Mouse (Mus musculus) midbrain, embryonic 10.5 days (tissue): ENCODE results near the gene Nr1d1. TPM values are rescaled to one million over a fixed set of nuclear protein-coding genes. Genes with fewer than 3 reads are reported as not detected.

Experiments used
- DNase-seq: peaks from one replicate; pipeline ENCODE4 v3.0.0-alpha.2; 2017; ENCODE audit warnings: low spot score
- H3K27ac ChIP-seq: fragments of 300-500 bp; sonication (generic); replicated peaks from 2 replicates; pipeline ENCODE4 v1.5.1; 2016; ENCODE audit warnings: mild to moderate bottlenecking
- H3K27me3 ChIP-seq: fragments of 300-500 bp; sonication (generic); 2 replicates; pipeline ENCODE4 v1.6.1; 2016; ENCODE audit warnings: low read depth, mild to moderate bottlenecking; ENCODE audit not compliant: poor library complexity, severe bottlenecking
- H3K36me3 ChIP-seq: fragments of 300-500 bp; sonication (generic); 2 replicates; pipeline ENCODE4 v1.6.1; 2016; ENCODE audit warnings: mild to moderate bottlenecking, moderate library complexity
- H3K4me1 ChIP-seq: fragments of 300-500 bp; sonication (generic); 2 replicates; pipeline ENCODE4 v1.6.1; 2016
- H3K4me3 ChIP-seq: fragments of 300-500 bp; sonication (generic); 2 replicates; pipeline ENCODE4 v1.5.1; 2016; ENCODE audit warnings: mild to moderate bottlenecking, moderate library complexity
- H3K9me3 ChIP-seq: fragments of 300-500 bp; sonication (generic); replicated peaks from 2 replicates; pipeline ENCODE4 v1.6.1; 2016; ENCODE audit warnings: mild to moderate bottlenecking
- WGBS: fragments of 180-500 bp; shearing (Covaris S2); methylation state at CpG from one replicate; pipeline ENCODE4 v1.1.7; 2016; 5-methylcytosine and 5-hydroxymethylcytosine counted together
- polyA plus RNA-seq: library from polyadenylated mRNA; unstranded; fragments of >200 nt; fragmentation: Nextera tagmentation; extraction: Ambion mirVana; gene quantifications from 2 replicates; pipeline ENCODE4 v1.2.1, GENCODE M21; 2016

The Nr1d1 gene
- polyA plus RNA-seq, 1 experiment from 2014 or later = 1.4 TPM

DNA sequence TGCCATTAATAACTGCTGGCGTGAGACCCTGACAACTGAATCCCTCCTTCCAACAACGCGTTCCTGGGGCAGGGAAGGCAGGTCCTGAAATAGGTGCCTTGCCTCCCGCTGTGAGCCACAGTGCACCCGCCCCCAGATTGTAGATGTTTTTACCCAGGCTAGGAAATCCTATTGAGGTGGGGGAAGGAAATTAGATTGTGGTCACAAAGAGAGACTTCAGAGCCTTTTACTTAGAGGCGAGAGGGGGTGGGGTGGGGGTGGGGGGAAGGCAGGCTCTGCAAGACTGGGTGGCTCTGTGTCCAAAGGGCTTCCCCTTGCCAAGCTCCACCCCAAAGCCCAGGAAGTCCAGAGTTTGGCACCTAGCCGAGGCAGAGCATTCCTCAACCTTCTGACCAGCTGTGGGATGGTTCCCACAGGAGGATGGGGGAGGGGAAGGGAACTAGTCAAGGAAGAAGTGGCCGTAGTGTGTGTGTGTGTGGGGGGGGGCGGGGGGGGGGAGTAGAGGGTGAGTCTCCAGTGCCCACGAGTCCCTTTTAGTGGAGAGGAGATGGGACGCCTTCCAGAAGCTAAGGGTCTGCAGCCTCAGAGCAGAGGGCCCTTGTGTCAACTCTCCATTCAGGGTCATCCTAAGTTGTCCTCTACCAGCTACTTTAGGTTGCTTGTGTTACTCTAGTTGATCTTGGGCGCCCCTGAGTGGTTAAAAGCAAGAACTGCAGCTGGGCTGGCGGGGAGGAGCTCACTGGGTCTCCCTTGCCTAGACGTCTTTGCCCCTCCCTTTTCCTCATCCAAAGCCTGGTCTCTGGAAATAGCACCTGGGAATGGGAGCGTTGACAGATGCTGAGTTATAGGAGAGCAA lies 11.5 kb upstream of the Nr1d1 start:
- DNase-seq = peak; percentile 91
- H3K9me3 ChIP-seq = no peaks in the 10 kb centered on the region
- H3K27ac ChIP-seq = peak overlapping the region; percentile 77
- peaks cover 19% of the 10 kb centered on the region for H3K27me3 ChIP-seq
- H3K4me3 ChIP-seq = peak overlapping the region; percentile 34
- H3K4me1 ChIP-seq = peaks cover 81% of the 10 kb centered on the region
- WGBS = 4% methylated on average over 14 of the region's 15 CpGs
- no peaks in the 10 kb centered on the region for H3K36me3 ChIP-seq

DNA sequence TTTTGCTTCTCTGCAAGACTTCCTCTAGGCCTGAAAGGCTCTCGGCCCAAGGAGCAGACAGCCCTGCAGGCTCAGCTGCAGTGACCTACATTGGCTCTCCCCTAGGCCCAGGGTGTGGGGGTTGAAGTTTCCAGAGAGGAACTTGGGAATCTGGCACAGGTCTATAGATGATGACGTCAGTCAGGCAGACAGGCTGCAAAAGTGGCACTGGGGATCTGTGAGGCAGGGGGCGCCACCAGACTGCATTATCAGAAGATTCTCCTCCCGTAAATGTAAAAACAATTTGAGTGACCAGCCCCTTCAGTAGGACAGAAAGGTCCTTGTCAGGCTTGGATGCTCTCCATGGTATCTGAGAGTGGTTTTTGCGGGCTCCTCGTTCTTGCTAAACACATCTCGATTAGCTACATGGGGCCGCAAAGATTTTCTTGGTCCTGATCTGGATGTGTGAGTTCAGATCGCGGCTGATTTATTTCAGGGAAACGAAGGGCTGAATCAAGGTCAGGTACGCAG lies 10.7 kb upstream of the Nr1d1 start:
- peaks cover 19% of the 10 kb centered on the region for H3K27me3 ChIP-seq
- H3K9me3 ChIP-seq = no peaks in the 10 kb centered on the region
- DNase-seq = peak; percentile 65
- peak overlapping the region; percentile 77 for H3K27ac ChIP-seq
- H3K36me3 ChIP-seq = no peaks in the 10 kb centered on the region
- 12% methylated on average over 12 of the region's 12 CpGs for WGBS
- H3K4me3 ChIP-seq = peak overlapping the region; percentile 34; the same call in 1 of the 2 replicates
- peaks cover 86% of the 10 kb centered on the region for H3K4me1 ChIP-seq

DNA sequence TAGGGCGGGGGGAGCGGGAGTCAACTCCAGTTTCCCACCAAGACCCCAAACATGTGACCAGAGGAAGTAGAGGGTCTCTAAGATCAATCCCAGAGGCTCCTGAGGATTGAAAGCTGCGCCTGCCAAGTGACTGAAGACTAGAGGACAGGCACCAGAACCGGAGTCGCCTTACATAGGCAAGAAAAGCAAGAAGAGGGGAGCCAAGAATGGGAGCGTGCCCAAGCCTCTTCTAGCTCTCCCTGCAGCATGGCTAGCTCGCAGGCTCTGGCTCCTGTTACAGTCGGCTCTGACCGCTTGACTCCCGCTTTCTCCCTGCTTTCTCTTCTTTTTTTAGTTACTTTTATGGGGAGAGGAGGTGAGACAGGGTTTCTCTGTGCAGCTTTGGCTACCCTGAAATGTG lies 10.1 kb upstream of the Nr1d1 start:
- Histone ChIP-seq H3K4me1 (peaks cover 88% of the 10 kb centered on the region), H3K4me3 (no peak overlapping the region), H3K27me3 (peaks cover 19% of the 10 kb centered on the region), H3K9me3 (no peaks in the 10 kb centered on the region), H3K27ac (peak overlapping the region; percentile 77), H3K36me3 (no peaks in the 10 kb centered on the region)
- 71% methylated on average over 10 of the region's 10 CpGs for WGBS
- no peak for DNase-seq

DNA sequence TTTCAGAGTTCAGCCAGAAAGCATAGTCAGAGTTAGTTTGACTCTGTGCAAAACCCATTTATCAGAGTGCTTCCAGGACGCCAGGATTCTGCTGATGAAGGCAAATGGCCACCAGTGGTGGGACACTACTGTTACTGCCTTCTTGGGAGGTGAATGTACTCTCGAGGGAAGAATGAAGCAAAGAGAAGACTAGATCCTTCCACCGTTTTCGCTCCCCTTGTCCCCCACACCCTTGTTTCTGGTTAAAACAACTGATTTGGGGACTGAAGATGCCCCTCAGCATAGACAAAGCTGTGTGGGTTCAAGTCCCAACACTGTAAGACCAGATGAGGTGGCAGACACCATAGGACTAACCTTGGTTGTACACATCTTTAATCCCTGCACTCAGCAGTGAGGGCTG lies 9.0 kb upstream of the Nr1d1 start:
- Histone ChIP-seq H3K4me3 (no peak overlapping the region), H3K4me1 (peaks cover 79% of the 10 kb centered on the region), H3K9me3 (no peaks in the 10 kb centered on the region), H3K27ac (peak overlapping the region; percentile 89), H3K36me3 (no peaks in the 10 kb centered on the region), H3K27me3 (peaks cover 19% of the 10 kb centered on the region)
- 79% methylated on average over 4 of the region's 4 CpGs for WGBS
- DNase-seq = no peak

DNA sequence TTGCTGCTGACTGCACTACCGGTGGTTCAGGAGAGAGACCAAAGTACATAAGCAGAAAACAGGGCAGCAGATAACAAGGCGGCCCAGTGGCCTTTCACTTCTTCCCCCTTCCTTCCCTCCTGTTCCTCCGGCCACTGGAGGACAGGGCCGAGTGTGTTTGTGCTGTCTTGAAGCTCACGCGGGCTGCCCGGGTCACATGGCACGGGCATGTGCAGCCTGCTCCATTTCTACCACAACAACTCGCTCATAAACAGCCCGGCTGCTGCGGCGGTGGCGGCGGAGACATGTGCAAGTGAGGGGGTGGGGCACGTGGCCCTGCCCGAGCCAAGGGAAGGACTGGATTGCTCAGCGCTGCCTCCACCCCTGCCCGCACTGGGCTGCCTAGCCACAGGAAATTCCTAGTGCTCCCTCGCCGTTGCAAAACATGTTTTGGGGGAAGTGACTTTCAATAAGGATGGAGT lies 8.1 kb upstream of the Nr1d1 start:
- peak; percentile 78 for DNase-seq
- under 1% methylated on average over 20 of the region's 20 CpGs for WGBS
- Histone ChIP-seq H3K27ac (peak overlapping the region; percentile 89), H3K27me3 (peaks cover 19% of the 10 kb centered on the region), H3K4me3 (peak overlapping the region; percentile 43), H3K9me3 (no peaks in the 10 kb centered on the region), H3K36me3 (no peaks in the 10 kb centered on the region), H3K4me1 (peaks cover 71% of the 10 kb centered on the region)

DNA sequence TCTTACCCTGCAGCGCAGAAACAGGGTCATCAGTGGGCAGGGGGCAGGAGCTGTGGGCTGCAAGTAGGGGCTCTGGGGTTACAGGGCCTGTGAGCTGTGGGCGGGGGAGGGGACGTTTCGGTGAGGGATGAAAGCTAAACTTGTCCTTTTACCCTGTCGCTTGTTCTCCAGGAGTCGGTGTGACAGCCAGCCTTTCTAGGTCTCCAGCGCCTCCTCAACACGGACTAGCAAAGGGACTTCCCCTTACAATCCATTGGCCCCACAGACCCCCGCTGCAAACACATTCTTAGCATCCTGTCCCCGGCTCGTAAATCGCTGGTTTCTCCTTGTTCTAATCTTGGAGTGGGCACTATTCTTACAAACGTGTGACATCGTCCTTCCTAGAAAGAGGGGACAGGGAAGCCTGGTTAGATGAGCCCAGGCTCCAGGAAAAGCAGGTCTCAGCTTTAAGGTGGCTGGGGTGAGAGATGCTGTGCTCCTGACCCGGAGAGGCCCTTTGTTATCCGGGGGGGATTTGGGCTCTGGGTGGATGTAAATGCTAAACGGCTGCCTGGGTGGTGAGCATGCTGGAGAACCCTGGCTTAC lies 7.6 kb upstream of the Nr1d1 start:
- H3K4me1 ChIP-seq = peaks cover 71% of the 10 kb centered on the region
- no peaks in the 10 kb centered on the region for H3K9me3 ChIP-seq
- peak overlapping the region; percentile 89 for H3K27ac ChIP-seq
- peak overlapping the region; percentile 43 for H3K4me3 ChIP-seq
- H3K27me3 ChIP-seq = peaks cover 19% of the 10 kb centered on the region
- WGBS = 2% methylated on average over 17 of the region's 17 CpGs
- no peaks in the 10 kb centered on the region for H3K36me3 ChIP-seq
- DNase-seq = peak; percentile 65

DNA sequence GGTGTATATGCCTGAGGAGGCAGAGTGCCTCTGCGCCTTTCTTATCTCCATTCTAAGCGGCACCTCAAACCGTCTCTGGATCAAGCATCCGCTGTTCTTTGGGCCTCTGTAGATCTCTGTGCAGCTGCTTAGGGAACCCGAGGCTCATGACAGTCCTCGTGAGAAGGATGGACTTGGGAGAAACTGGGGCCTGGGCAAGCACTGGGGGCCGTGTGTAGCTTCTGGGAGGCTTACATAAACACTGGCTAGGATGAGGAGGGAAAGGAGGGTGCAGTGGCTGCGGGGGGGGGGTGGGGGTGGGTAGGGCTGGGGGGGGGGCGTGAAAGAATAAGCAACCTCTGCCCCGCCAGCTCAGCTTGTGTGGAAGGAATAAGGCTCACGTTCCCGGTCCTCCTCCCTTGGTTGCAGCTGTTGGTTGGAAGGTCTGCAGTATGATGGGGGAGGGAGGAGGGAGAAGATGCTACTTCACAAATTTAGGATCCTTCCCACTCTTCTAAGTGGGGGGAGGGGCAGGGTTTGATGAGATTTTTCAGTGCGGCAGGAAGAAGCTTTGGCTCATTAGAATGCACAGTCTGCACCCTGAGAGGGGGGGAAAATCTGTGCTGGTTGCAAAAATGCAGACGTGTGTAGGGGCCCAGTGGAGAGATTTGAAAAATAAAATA lies 6.8 kb upstream of the Nr1d1 start:
- Histone ChIP-seq H3K27me3 (peaks cover 19% of the 10 kb centered on the region), H3K9me3 (no peaks in the 10 kb centered on the region), H3K36me3 (no peaks in the 10 kb centered on the region), H3K27ac (peak overlapping the region; percentile 89), H3K4me3 (peak overlapping the region; percentile 43), H3K4me1 (peaks cover 70% of the 10 kb centered on the region)
- peak; percentile 41 for DNase-seq
- WGBS = 13% methylated on average over 14 of the region's 14 CpGs

DNA sequence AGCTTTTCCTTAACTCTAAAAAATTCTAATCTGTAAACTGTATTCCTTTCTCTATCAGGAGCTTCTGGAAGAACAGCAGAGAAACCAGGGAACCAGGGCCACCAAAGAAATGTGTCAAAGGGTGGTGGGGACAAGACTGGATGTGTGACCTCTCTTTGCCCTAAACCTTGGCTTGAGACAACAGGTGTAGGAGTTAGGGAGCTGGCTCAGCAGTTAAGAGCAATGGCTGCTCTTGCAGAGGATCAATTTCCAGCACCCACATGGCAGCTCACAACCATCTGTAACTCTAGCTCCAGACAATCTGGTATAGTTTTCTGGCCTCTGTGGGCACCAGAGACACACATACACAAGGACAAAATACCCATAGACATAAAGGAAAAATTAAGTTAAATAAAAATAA lies 2.8 kb upstream of the Nr1d1 start:
- H3K27ac ChIP-seq = no peak overlapping the region
- H3K36me3 ChIP-seq = no peaks in the 10 kb centered on the region
- no peak overlapping the region for H3K4me3 ChIP-seq
- H3K4me1 ChIP-seq = peaks cover 72% of the 10 kb centered on the region
- H3K27me3 ChIP-seq = peaks cover 8% of the 10 kb centered on the region; the same call in 1 of the 2 replicates
- DNase-seq = no peak
- no peaks in the 10 kb centered on the region for H3K9me3 ChIP-seq

DNA sequence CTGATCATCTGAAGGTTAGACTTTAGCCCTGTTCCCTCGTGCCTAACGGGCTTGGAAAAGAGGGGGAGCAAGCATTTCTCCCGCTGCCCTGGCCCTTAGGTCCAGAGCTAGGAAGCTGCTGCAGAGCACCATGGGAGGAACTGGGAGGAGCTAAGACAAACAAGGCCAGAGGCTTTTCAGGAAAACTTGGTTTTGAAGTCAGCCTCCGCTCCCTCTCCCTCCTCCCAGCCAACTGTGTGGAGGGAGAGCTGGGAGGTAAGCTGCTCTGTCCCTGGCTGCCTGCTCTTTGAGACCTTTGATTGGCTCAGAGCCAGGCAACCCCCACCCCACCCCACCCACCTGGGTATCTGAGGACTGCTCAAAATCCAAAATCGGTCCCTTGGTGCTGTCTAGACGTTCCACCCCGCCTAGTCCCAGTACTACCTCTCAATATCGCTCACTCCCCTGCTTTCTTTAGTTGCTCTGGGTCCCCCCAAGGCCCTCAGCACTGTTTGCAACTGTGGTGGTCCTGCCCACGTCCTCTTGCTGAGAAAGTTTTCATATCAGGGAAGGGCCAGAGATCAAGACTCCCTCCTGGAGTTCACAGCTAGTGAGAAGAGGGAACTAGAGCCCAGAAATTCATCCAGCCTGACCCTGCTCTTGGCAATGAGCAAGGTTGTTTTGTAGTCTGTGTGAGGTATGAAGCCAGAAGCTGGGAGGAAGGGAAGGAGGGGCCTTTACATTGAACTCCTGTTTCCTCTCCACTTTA lies 1.9 kb upstream of the Nr1d1 start:
- H3K9me3 ChIP-seq = no peaks in the 10 kb centered on the region
- H3K4me3 ChIP-seq = peak overlapping the region; percentile 27
- H3K4me1 ChIP-seq = peaks cover 71% of the 10 kb centered on the region
- peak overlapping the region; percentile 83 for H3K27ac ChIP-seq
- H3K27me3 ChIP-seq = peaks cover 8% of the 10 kb centered on the region; the same call in 1 of the 2 replicates
- DNase-seq = peak; percentile 68
- H3K36me3 ChIP-seq = no peaks in the 10 kb centered on the region
- WGBS = 5% methylated on average over 9 of the region's 9 CpGs

DNA sequence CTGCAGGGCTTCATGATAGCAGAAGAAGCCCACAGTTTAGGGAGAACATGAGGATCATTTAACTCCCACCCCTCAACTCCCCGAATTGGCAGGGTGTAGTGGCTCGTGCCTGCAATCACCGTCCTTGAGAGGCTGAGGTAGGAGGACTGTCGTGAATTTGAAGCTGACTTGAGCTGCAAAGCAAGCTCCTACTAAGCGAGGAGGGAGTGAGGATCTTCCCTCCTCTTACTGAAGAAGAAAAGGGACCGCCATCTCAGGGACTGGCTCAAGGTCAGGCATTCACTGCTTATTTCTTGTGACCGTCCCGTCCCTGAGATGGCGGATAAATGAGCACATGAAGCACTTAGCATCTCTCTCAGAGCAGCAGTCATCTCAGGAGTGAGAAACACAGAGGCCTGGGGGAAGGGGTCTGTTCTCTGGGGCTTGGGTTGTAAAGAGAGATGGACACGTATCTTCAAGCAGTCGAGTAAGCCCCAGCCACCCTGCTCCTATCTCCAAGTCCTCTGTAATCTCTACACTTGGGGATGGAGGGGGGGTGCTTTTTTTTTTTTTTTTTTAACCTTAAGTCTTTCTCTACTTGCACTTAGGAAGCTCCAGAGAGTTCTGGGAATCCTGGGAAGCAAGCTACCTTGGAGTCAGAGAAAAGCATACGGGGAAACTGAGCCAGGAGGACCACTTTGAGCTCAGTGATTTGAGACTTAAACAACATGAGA lies 1.1 kb upstream of the Nr1d1 start:
- peaks cover 63% of the 10 kb centered on the region for H3K4me1 ChIP-seq
- 61% methylated on average over 12 of the region's 12 CpGs for WGBS

DNA sequence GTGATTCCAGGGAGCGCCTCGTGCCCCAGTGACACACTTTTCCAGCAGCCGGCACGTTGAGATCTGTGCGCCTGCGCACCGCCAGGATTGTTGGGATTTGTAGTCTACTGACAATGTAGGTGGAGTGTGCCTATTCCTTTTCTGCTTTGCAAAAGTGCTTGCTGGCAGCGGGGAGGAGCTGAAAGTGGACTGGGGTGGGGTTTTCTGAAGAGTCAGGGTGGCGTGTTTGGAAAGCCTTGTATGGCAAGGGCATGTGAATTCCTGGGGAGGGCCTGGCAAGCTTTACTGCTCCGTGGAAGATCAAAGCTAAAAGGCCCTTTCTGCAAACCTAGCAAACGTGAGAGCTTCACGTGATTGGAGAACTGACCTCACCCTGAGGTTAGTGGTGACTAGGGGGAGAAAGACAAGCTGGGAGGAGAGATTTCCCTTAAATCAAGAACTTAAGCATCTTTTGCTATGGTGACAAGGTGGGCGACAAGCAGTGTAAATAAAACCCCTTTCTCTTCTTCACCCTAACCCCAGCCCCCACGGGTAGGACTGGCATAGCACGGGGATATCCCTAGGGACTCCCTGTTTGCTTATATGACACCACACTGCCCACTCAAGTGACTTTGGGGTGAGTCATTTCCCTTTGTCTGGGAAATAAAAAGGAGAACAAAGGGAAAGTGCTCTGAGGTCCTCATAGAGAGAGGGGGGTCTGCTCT lies 367 bp upstream of the Nr1d1 start:
- peak; percentile 92 for DNase-seq
- H3K9me3 ChIP-seq = no peaks in the 10 kb centered on the region
- H3K27me3 ChIP-seq = peaks cover 8% of the 10 kb centered on the region; the same call in 1 of the 2 replicates
- peaks cover 6% of the 10 kb centered on the region; the same call in 1 of the 2 replicates for H3K36me3 ChIP-seq
- H3K4me3 ChIP-seq = peak overlapping the region; percentile 56
- 11% methylated on average over 15 of the region's 15 CpGs for WGBS
- H3K4me1 ChIP-seq = peaks cover 57% of the 10 kb centered on the region
- peak overlapping the region; percentile 83 for H3K27ac ChIP-seq

More for the DNA sequence above, 1.1 kb upstream of the Nr1d1 start:
- Histone ChIP-seq H3K27ac (peak overlapping the region; percentile 83), H3K4me3 (peak overlapping the region; percentile 56), H3K27me3 (peaks cover 8% of the 10 kb centered on the region; the same call in 1 of the 2 replicates), H3K36me3 (0 out of 2 replicates have a peak, but pooled peaks cover 3% of the 10 kb centered on the region), H3K9me3 (no peaks in the 10 kb centered on the region)
- DNase-seq = no peak
